Mouse (Mus musculus) thymus, adult 2 months (tissue): Measurements from ENCODE around the gene Hao2.

Experiments used
- CTCF ChIP-seq: fragments of 200-500 bp; IDR thresholded peaks from 2 replicates; pipeline ENCODE4 v1.5.1; 2012; ENCODE audit warnings: mild to moderate bottlenecking, control low read depth, low read length, moderate library complexity, borderline replicate concordance; ENCODE audit not compliant: control insufficient read depth, poor library complexity, insufficient read depth; ENCODE audit errors: extremely low read depth
- POLR2A ChIP-seq: fragments of 200-500 bp; IDR thresholded peaks from 2 replicates; pipeline ENCODE4 v1.6.1; 2012; ENCODE audit warnings: mild to moderate bottlenecking, low read length, control low read depth, moderate library complexity; ENCODE audit not compliant: control insufficient read depth, poor library complexity, insufficient read depth; ENCODE audit errors: extremely low read depth

- TF ChIP-seq POLR2A (no peak), CTCF (no peak)
Measured at GRCm38 (mm10) chr3:98890430-98890829, 2.6 kb downstream of the Hao2 start.
